Mouse (Mus musculus) induced T-regulatory cell, adult 2 months (primary cell): ENCODE results near the gene Dph6.
"Not testable (repeated sequence)": the region's sequence is repeated elsewhere in the genome, so short reads cannot be mapped to it uniquely, and the experiment has no call there.

Source experiments
- DNase-seq: peaks from one replicate; pipeline ENCODE4 v3.0.0-alpha.2; 2012; ENCODE audit warnings: low read depth

Gene Dph6

GRCm38 (mm10) chr2:114654365-114655239 lies at the start of gene Dph6:
Gene Dph6 (minus strand): TSS chr2:114654964.
- peak; percentile 89 for DNase-seq

DNA sequence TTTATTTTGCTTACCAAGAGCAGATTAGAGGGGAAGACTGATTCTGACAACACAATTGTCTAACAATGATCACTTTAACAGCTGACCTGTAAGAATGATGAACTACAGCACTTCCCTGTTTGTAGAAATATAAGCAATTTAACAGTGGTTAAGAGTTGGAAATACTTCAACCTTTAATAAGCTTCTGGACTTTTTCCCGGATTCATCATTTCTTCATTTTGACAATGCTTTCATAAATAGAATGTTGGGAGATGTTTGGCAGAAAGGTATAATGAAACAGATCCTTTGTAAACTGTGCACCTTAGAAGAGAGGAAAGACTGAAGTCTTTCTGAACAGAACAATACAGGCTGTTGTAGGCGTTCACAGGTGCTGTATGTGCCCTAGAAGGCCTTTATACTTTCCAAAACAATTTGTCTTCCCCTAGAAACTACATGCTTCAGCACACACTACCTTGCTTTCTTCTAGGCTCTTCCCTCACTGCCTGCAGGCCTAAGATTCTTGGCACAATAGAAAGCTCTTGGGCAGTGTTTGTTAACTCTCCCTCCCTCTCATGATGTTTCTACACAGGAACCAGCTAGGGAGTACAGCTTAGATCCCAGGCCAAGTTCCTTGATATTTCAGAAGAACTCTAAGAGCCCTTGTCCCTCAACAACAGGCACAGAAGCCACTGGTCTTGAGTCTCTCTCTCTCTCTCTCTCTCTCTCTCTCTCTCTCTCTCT lies 46.4 kb upstream of the Dph6 start:
- no peak for DNase-seq

GRCm38 (mm10) chr2:114691607-114692006 lies 36.8 kb upstream of the Dph6 start:
- no peak for DNase-seq

- DNase-seq, result no peak
Measured at GRCm38 (mm10) chr2:114687483-114687882, 32.7 kb upstream of the Dph6 start.

GRCm38 (mm10) chr2:114687081-114687480 lies 32.3 kb upstream of the Dph6 start:
- no peak for DNase-seq

- no peak for DNase-seq
Measured at GRCm38 (mm10) chr2:114673831-114674230, 19.1 kb upstream of the Dph6 start.

DNA sequence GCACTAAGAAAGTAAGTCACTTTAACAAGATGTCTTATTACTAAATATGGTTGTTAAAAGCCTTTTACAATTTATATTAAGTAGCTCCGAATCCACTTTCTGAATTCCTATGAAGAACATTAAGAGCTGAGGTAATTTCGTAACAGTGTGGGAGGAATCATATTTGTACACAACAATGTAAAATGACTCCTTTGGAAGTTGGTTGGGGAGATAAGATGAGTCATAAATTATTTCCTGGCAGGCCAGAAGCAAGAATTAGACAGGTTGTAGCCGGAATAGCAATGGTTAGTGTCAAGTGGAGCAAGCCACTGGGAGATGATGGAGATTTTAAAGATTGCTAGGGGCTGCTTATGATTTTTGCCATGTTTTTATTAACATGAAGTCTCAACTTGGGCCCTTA lies 16.2 kb upstream of the Dph6 start:
- no peak for DNase-seq

DNA sequence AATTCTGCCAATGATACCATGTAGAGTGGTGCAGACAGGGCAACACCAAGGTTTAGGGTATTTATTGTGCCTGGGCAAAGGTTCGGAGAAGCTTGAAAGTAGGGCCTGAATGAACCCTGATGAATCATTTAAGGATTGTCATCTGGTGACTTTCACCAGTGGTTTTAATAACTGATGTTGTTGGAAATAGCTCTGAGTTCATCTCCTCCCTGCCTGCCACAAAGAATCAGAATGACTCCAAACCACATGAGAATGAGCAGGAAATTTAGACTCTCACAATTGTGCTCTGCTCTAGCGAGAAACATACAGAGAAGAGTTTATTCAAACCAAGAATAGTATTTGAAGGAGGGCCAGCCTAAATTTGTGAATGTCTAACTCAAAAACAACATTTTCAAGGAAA lies 4.2 kb upstream of the Dph6 start:
- DNase-seq, result peak; percentile 18

- DNase-seq, result no peak
Measured at GRCm38 (mm10) chr2:114646240-114646639, 8.5 kb downstream of the Dph6 start.

GRCm38 (mm10) chr2:114643832-114644231 lies 10.9 kb downstream of the Dph6 start:
- DNase-seq, result no peak

DNA sequence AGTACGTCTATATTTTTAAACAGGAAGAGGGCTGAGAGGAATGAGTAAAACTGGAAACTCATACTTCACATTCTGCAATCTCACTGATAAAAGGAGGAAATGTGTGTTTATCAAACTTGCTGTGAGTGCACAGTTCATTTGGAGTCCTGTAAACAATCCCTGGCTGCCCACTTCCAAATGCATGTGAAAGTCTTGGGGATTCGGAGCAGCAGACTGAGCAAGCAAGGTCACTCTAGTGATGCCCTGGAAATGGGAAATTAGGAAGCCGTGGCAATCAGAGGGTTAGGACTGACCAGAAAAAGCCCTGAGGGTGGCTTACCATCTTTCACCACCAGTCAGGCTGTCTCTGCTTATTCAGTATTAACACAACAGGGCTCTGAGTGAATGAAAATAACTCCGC lies 30.1 kb downstream of the Dph6 start:
- DNase-seq, result no peak

- DNase-seq, result no peak
Measured at GRCm38 (mm10) chr2:114622550-114622939, 32.2 kb downstream of the Dph6 start.

GRCm38 (mm10) chr2:114621781-114622549 lies 32.8 kb downstream of the Dph6 start:
- peak; percentile 23 for DNase-seq

GRCm38 (mm10) chr2:114611576-114611975 lies 43.2 kb downstream of the Dph6 start:
- no peak for DNase-seq

GRCm38 (mm10) chr2:114610110-114610509 lies 44.7 kb downstream of the Dph6 start:
- DNase-seq, result no peak

DNA sequence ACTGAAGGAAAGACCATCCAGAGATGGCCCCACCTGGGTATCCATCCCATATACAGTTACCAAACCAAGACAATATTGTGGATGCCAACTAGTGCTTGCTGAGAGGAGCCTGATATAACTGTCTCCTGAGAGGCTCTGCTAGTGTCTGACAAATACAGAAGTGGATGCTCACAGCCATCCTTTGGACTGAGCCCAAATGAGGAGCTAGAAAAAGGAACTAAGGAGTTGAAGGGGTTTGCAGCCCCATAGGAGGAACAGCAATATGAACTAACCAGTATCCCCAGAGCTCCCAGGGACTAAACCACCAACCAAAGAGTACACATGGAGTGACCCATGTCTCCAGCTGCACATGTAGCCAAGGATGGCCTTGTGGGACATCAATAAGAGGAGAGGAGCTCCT lies 49.6 kb downstream of the Dph6 start:
- DNase-seq, result not testable (repeated sequence)

DNA sequence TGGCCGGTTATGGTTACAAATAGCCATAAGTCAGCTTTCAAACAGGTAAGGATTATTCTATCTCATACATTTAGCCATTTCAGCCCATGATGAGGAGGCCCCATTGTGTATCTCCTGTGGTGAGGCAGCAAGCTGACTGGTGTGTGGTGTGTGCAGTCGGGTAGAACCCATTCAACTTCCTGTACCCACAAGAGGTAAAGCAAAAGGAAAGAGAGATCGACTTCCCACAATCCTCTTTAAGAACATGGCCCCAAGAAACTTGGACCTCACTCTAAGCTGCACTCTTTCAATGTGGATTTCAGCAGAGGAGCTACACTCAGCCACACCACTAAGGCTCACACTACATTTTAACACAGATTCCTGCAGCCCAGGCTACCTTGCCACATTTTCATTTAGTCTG lies 53.6 kb downstream of the Dph6 start:
- no peak for DNase-seq

DNA sequence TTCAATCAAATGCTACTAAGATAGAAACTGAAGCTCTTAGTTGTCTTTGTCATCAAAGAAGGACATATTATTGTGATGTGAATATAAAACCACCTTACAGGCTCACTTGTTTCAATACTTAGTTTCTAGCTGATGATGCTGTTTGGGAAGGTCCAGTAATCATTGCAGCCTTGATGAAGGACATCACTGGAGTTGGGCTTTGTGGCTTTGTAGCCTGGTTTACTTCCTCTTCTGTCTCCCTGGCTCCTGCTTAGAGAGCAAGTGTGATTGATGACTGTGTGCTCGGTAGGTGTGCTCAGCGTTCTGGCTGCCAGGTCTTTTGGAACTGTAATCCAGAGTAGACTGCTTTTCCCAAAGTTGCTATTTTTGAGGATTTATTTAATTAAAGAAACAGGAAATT lies 55.0 kb downstream of the Dph6 start:
- no peak for DNase-seq

- no peak for DNase-seq
Measured at GRCm38 (mm10) chr2:114593393-114593792, 61.4 kb downstream of the Dph6 start.

DNA sequence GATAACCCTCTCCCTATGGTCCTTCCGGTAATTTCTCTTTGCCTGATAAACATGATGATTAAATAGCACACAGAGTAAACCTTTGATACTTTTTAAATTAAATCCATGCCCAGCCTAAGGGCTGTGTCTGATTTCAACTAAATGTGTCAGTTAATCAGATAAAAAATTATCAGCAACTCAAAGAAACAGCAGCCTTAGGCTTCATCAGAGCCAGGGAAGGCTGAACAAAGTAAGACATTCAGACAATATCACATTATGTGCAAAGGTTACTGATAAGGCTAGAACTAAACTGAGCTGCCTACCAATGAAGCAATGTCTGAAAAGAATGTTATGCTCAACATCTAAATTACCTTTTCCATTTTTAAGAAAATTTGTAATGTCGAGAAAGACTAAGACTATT lies 74.0 kb downstream of the Dph6 start:
- no peak for DNase-seq

GRCm38 (mm10) chr2:114543000-114543622 lies 111.7 kb downstream of the Dph6 start:
- no peak for DNase-seq

DNA sequence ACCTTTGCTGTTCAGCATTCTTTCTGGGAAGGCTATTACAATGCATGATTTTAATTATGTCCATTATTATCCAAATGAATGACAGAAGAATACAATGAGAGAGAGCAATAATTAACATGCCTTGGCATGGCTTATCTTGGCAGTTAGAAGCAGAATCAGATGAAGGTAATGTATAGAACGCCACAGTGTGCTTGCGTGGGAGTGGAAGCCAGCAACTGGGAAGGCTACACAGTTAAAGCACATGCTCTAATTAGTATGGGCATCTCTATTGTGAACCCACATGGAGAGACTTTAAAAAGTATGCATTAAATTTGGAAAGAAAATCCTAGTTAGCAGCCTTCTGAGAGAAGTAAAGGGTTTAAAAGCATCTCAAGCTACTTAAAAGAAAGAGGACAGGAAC lies 112.4 kb downstream of the Dph6 start:
- DNase-seq, result no peak
